Mouse (Mus musculus): ENCODE results near the gene Tmem30b. TPM values are rescaled to one million over a fixed set of nuclear protein-coding genes. Genes with fewer than 3 reads are reported as not detected.
"Not testable (repeated sequence)": the region's sequence is repeated elsewhere in the genome, so short reads cannot be mapped to it uniquely, and the experiment has no call there.

The Tmem30b gene
- polyA plus RNA-seq, 1 experiment, result 0.14 TPM

DNA sequence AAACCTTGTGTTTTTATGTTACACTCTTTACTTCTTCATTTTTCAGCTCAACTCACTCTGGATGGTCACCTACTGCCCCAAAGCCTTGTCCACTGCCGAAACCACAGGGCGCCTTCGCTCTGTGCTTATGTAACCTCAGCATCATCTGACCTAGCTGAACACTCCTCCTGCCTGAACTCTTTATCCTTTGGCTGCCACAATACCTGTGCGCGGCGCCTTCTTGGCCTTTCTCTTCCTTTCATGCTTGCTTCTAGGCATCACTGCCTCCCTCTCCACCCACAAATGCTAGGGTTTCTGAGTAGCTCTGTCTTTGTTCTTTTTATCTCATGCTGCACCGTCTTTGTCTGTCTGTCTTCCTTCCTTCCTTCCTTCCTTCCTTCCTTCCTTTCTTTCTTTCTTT is 34.6 kb upstream of the Tmem30b start:
- no peak for TF ChIP-seq POLR2A (IDR thresholded peaks at IDR 0.05; ENCODE audit: low read depth, low read length)
- TF ChIP-seq CTCF (IDR thresholded peaks at IDR 0.05; ENCODE audit: extremely low read depth, insufficient read depth, insufficient read length, insufficient replicate concordance), result no peak
- Histone ChIP-seq H3K4me3 (ENCODE audit: extremely low read depth, insufficient read depth, insufficient read length) (no peak overlapping the region), H3K27me3 (ENCODE audit: control insufficient read depth, insufficient read depth, low read length) (peaks cover 7% of the 10 kb centered on the region; the same call in 1 of the 2 replicates), H3K36me3 (ENCODE audit: control insufficient read depth, insufficient read depth, low read length) (no peaks in the 10 kb centered on the region), H3K4me1 (ENCODE audit: control insufficient read depth, insufficient read depth, insufficient read length) (no peaks in the 10 kb centered on the region), H3K27ac (ENCODE audit: insufficient read depth, low read length) (no peak overlapping the region)
- 62% methylated on average over 7 of the region's 7 CpGs for WGBS
- DNase-seq (ENCODE audit: low read depth in 1 of 2, low spot score in 2 of 2), result no peak

DNA sequence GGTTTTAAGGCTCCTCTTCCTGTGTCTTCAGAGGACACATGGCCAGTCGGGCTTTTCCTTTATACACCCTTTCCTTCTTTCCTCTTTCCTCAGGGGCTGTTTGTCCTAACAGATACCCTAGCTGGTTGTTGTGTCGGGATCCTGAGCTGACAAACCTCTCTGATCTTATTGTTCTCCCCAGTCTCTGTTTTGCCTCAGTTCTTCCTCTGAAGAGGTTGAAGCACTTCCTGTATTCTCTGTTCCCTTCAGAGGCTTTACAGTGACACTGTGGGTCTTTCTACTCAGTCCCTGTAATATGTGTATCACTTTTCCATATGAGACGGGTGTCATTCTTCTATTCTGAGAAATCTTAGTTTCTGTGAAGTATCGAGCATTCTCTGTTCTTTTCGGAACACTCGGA is 31.9 kb upstream of the Tmem30b start:
- H3K27me3 ChIP-seq (ENCODE audit: control insufficient read depth, insufficient read depth, low read length), result no peaks in the 10 kb centered on the region
- TF ChIP-seq CTCF (IDR thresholded peaks at IDR 0.05; ENCODE audit: extremely low read depth, insufficient read depth, insufficient read length, insufficient replicate concordance) (no peak), POLR2A (IDR thresholded peaks at IDR 0.05; ENCODE audit: low read depth, low read length) (no peak)
- no peak for DNase-seq (ENCODE audit: low read depth in 1 of 2, low spot score in 2 of 2)
- no peaks in the 10 kb centered on the region; the same call in 1 of the 2 replicates for H3K4me1 ChIP-seq (ENCODE audit: control insufficient read depth, insufficient read depth, insufficient read length)
- no peaks in the 10 kb centered on the region for H3K36me3 ChIP-seq (ENCODE audit: control insufficient read depth, insufficient read depth, low read length)
- H3K27ac ChIP-seq (ENCODE audit: insufficient read depth, low read length), result no peak overlapping the region
- H3K4me3 ChIP-seq (ENCODE audit: extremely low read depth, insufficient read depth, insufficient read length), result no peak overlapping the region
- 56% methylated on average over 6 of the region's 6 CpGs for WGBS

- H3K27ac ChIP-seq (ENCODE audit: insufficient read depth, low read length), result no peak overlapping the region
- H3K27me3 ChIP-seq (ENCODE audit: control insufficient read depth, insufficient read depth, low read length), result no peaks in the 10 kb centered on the region
- WGBS, result 7% methylated on average over 15 of the region's 15 CpGs
- H3K36me3 ChIP-seq (ENCODE audit: control insufficient read depth, insufficient read depth, low read length), result no peaks in the 10 kb centered on the region
- DNase-seq (ENCODE audit: low read depth in 1 of 2, low spot score in 2 of 2), result no peak
- no peak overlapping the region for H3K4me3 ChIP-seq (ENCODE audit: extremely low read depth, insufficient read depth, insufficient read length)
- H3K4me1 ChIP-seq (ENCODE audit: control insufficient read depth, insufficient read depth, insufficient read length), result no peaks in the 10 kb centered on the region; the same call in 1 of the 2 replicates
- TF ChIP-seq POLR2A (IDR thresholded peaks at IDR 0.05; ENCODE audit: low read depth, low read length), result no peak
- TF ChIP-seq CTCF (IDR thresholded peaks at IDR 0.05; ENCODE audit: extremely low read depth, insufficient read depth, insufficient read length, insufficient replicate concordance), result no peak
These were observed 28.4 kb upstream of the Tmem30b start for GRCm38 (mm10) chr12:73574632-73575031.

DNA sequence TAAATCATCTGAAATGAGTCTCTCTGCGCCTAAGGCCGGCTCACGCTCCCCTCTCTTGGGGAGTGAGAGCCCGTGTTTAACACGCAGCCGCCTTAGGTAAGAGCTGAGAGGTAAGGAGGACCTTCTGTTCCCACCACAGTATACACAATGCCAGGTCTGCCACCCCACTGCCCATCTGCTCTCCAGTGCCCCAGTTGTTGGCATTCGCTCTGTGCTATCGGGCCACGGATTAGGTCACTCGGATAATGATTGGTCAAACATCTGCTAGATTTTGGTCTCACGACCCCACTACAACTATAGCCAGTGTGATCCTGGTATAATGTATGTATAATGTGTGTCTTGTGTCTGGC is 19.4 kb upstream of the Tmem30b start:
- peak overlapping the region; percentile 10; the same call in 1 of the 2 replicates for H3K4me3 ChIP-seq (ENCODE audit: extremely low read depth, insufficient read depth, insufficient read length)
- H3K27ac ChIP-seq (ENCODE audit: insufficient read depth, low read length), result no peak overlapping the region
- TF ChIP-seq POLR2A (IDR thresholded peaks at IDR 0.05; ENCODE audit: low read depth, low read length) (no peak), CTCF (IDR thresholded peaks at IDR 0.05; ENCODE audit: extremely low read depth, insufficient read depth, insufficient read length, insufficient replicate concordance) (no peak)
- no peaks in the 10 kb centered on the region for H3K36me3 ChIP-seq (ENCODE audit: control insufficient read depth, insufficient read depth, low read length)
- DNase-seq (ENCODE audit: low read depth in 1 of 2, low spot score in 2 of 2), result no peak
- no peaks in the 10 kb centered on the region for H3K27me3 ChIP-seq (ENCODE audit: control insufficient read depth, insufficient read depth, low read length)
- 78% methylated on average over 11 of the region's 11 CpGs for WGBS
- H3K4me1 ChIP-seq (ENCODE audit: control insufficient read depth, insufficient read depth, insufficient read length), result no peaks in the 10 kb centered on the region

GRCm38 (mm10) chr12:73564795-73565619 is 18.8 kb upstream of the Tmem30b start:
- TF ChIP-seq CTCF (IDR thresholded peaks at IDR 0.05; ENCODE audit: extremely low read depth, insufficient read depth, insufficient read length, insufficient replicate concordance) (no peak), POLR2A (IDR thresholded peaks at IDR 0.05; ENCODE audit: low read depth, low read length) (no peak)
- Histone ChIP-seq H3K27ac (ENCODE audit: insufficient read depth, low read length) (no peak overlapping the region), H3K4me1 (ENCODE audit: control insufficient read depth, insufficient read depth, insufficient read length) (no peaks in the 10 kb centered on the region), H3K36me3 (ENCODE audit: control insufficient read depth, insufficient read depth, low read length) (no peaks in the 10 kb centered on the region), H3K4me3 (ENCODE audit: extremely low read depth, insufficient read depth, insufficient read length) (peak overlapping the region; percentile 10), H3K27me3 (ENCODE audit: control insufficient read depth, insufficient read depth, low read length) (no peaks in the 10 kb centered on the region)
- peak in 1 of 2 experiments; percentile 23 for DNase-seq (ENCODE audit: low read depth in 1 of 2, low spot score in 2 of 2)
- WGBS, result 12% methylated on average over 21 of the region's 21 CpGs

GRCm38 (mm10) chr12:73564176-73564575 is 18.0 kb upstream of the Tmem30b start:
- Histone ChIP-seq H3K4me1 (ENCODE audit: control insufficient read depth, insufficient read depth, insufficient read length) (no peaks in the 10 kb centered on the region), H3K4me3 (ENCODE audit: extremely low read depth, insufficient read depth, insufficient read length) (no peak overlapping the region), H3K36me3 (ENCODE audit: control insufficient read depth, insufficient read depth, low read length) (no peaks in the 10 kb centered on the region), H3K27ac (ENCODE audit: insufficient read depth, low read length) (no peak overlapping the region), H3K27me3 (ENCODE audit: control insufficient read depth, insufficient read depth, low read length) (no peaks in the 10 kb centered on the region)
- WGBS, result 61% methylated on average over 10 of the region's 10 CpGs
- no peak for DNase-seq (ENCODE audit: low read depth in 1 of 2, low spot score in 2 of 2)
- TF ChIP-seq CTCF (IDR thresholded peaks at IDR 0.05; ENCODE audit: extremely low read depth, insufficient read depth, insufficient read length, insufficient replicate concordance), result no peak
- TF ChIP-seq POLR2A (IDR thresholded peaks at IDR 0.05; ENCODE audit: low read depth, low read length), result no peak

DNA sequence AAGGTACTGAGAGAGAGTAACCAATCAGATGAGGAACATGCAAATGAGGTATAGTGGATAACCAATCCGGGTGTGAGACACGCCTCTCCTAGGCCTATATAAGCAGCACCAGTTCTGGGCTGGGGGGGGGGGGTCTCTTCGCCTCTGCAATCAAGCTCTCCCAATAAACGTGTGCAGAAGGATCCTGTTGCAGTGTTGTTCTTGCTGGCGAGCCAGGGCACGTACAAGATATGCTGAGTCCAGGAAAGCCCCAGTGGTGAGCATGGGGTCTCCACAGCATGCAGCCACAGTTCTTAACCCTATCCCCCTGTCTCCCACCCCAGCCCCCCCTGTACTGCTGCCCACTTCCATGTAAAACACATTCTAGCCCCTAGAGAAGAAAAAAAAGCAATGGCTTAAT is 16.9 kb upstream of the Tmem30b start:
- not testable (repeated sequence) for H3K27me3 ChIP-seq (ENCODE audit: control insufficient read depth, insufficient read depth, low read length); DNase-seq (ENCODE audit: low read depth in 1 of 2, low spot score in 2 of 2); H3K36me3 ChIP-seq (ENCODE audit: control insufficient read depth, insufficient read depth, low read length); H3K27ac ChIP-seq (ENCODE audit: insufficient read depth, low read length); H3K4me3 ChIP-seq (ENCODE audit: extremely low read depth, insufficient read depth, insufficient read length); H3K4me1 ChIP-seq (ENCODE audit: control insufficient read depth, insufficient read depth, insufficient read length)
- WGBS, result 87% methylated on average over 6 of the region's 6 CpGs
